Mouse (Mus musculus): ENCODE results near the gene Pitpnc1. TPM values are rescaled to one million over a fixed set of nuclear protein-coding genes. Genes with fewer than 3 reads are reported as not detected.

Gene Pitpnc1
- polyA plus RNA-seq, 1 experiment from 2014 or later = 26.8 TPM

GRCm38 (mm10) chr11:107417041-107417583 lies 53.4 kb downstream of the Pitpnc1 start:
- Histone ChIP-seq H3K4me2 (replicated peaks; ENCODE audit: low read depth, low read length) (no peak overlapping the region), H3K9ac (ENCODE audit: low read depth, low read length) (no peak overlapping the region), H3K27me3 (ENCODE audit: control insufficient read depth, insufficient read depth, low read length) (no peaks in the 10 kb centered on the region), H3K4me3 (ENCODE audit: low read depth, low read length) (no peak overlapping the region), H3K4me1 (replicated peaks; ENCODE audit: control insufficient read depth, insufficient read depth, low read length) (peaks cover 3% of the 10 kb centered on the region), H3K27ac (ENCODE audit: low read depth, low read length) (peak overlapping the region; percentile 3), H3K36me3 (ENCODE audit: control insufficient read depth, insufficient read depth, low read length) (no peaks in the 10 kb centered on the region), H3K9me3 (ENCODE audit: control insufficient read depth, low read length) (no peaks in the 10 kb centered on the region)
- WGBS = 56% methylated on average over 14 of the region's 14 CpGs
- peak; percentile 22 for DNase-seq (ENCODE audit: low spot score)
- peak; percentile 46; the same call in 1 of the 2 replicates for ATAC-seq (ENCODE audit: low FRiP score)

- Histone ChIP-seq H3K9me3 (ENCODE audit: control insufficient read depth, low read length) (no peaks in the 10 kb centered on the region), H3K4me3 (ENCODE audit: low read depth, low read length) (no peak overlapping the region), H3K9ac (ENCODE audit: low read depth, low read length) (0 out of 2 replicates have a peak overlapping the region, but pooled peaks have one; percentile 32), H3K27me3 (ENCODE audit: control insufficient read depth, insufficient read depth, low read length) (no peaks in the 10 kb centered on the region), H3K27ac (ENCODE audit: low read depth, low read length) (peak overlapping the region; percentile 73), H3K4me1 (replicated peaks; ENCODE audit: control insufficient read depth, insufficient read depth, low read length) (peaks cover 3% of the 10 kb centered on the region), H3K36me3 (ENCODE audit: control insufficient read depth, insufficient read depth, low read length) (no peaks in the 10 kb centered on the region), H3K4me2 (replicated peaks; ENCODE audit: low read depth, low read length) (0 out of 2 replicates have a peak overlapping the region, but pooled peaks have one; percentile 6)
- ATAC-seq (ENCODE audit: low FRiP score) (peak; percentile 68), DNase-seq (ENCODE audit: low spot score) (peak; percentile 68)
- WGBS = 9% methylated on average over 4 of the region's 4 CpGs
These were observed 54.0 kb downstream of the Pitpnc1 start for GRCm38 (mm10) chr11:107416561-107416926.

- H3K36me3 ChIP-seq (ENCODE audit: control insufficient read depth, insufficient read depth, low read length) = no peaks in the 10 kb centered on the region
- H3K9me3 ChIP-seq (ENCODE audit: control insufficient read depth, low read length) = no peaks in the 10 kb centered on the region
- DNase-seq (ENCODE audit: low spot score) = no peak
- H3K27me3 ChIP-seq (ENCODE audit: control insufficient read depth, insufficient read depth, low read length) = no peaks in the 10 kb centered on the region
- H3K9ac ChIP-seq (ENCODE audit: low read depth, low read length) = 0 out of 2 replicates have a peak overlapping the region, but pooled peaks have one; percentile 32
- ATAC-seq (ENCODE audit: low FRiP score) = no peak
- peak overlapping the region; percentile 73 for H3K27ac ChIP-seq (ENCODE audit: low read depth, low read length)
- WGBS = 38% methylated on average over 10 of the region's 10 CpGs
- H3K4me1 ChIP-seq (replicated peaks; ENCODE audit: control insufficient read depth, insufficient read depth, low read length) = peaks cover 3% of the 10 kb centered on the region
- 0 out of 2 replicates have a peak overlapping the region, but pooled peaks have one; percentile 6 for H3K4me2 ChIP-seq (replicated peaks; ENCODE audit: low read depth, low read length)
- H3K4me3 ChIP-seq (ENCODE audit: low read depth, low read length) = no peak overlapping the region
These were observed 54.5 kb downstream of the Pitpnc1 start for GRCm38 (mm10) chr11:107415901-107416560.

- Histone ChIP-seq H3K4me2 (replicated peaks; ENCODE audit: low read depth, low read length) (no peak overlapping the region), H3K27ac (ENCODE audit: low read depth, low read length) (0 out of 2 replicates have a peak overlapping the region, but pooled peaks have one; percentile 7), H3K9me3 (ENCODE audit: control insufficient read depth, low read length) (no peaks in the 10 kb centered on the region), H3K27me3 (ENCODE audit: control insufficient read depth, insufficient read depth, low read length) (no peaks in the 10 kb centered on the region), H3K36me3 (ENCODE audit: control insufficient read depth, insufficient read depth, low read length) (no peaks in the 10 kb centered on the region), H3K4me3 (ENCODE audit: low read depth, low read length) (no peak overlapping the region), H3K9ac (ENCODE audit: low read depth, low read length) (no peak overlapping the region), H3K4me1 (replicated peaks; ENCODE audit: control insufficient read depth, insufficient read depth, low read length) (peaks cover 3% of the 10 kb centered on the region)
- 78% methylated on average over 11 of the region's 11 CpGs for WGBS
- DNase-seq (ENCODE audit: low spot score) = no peak
- ATAC-seq (ENCODE audit: low FRiP score) = no peak
These were observed 55.3 kb downstream of the Pitpnc1 start for GRCm38 (mm10) chr11:107414996-107415747.

- Histone ChIP-seq H3K4me3 (ENCODE audit: low read depth, low read length) (no peak overlapping the region), H3K4me1 (replicated peaks; ENCODE audit: control insufficient read depth, insufficient read depth, low read length) (peaks cover 3% of the 10 kb centered on the region), H3K27me3 (ENCODE audit: control insufficient read depth, insufficient read depth, low read length) (no peaks in the 10 kb centered on the region), H3K9ac (ENCODE audit: low read depth, low read length) (no peak overlapping the region), H3K9me3 (ENCODE audit: control insufficient read depth, low read length) (no peaks in the 10 kb centered on the region), H3K27ac (ENCODE audit: low read depth, low read length) (peak overlapping the region; percentile 51), H3K36me3 (ENCODE audit: control insufficient read depth, insufficient read depth, low read length) (no peaks in the 10 kb centered on the region), H3K4me2 (replicated peaks; ENCODE audit: low read depth, low read length) (peak overlapping the region; percentile 36)
- WGBS = under 1% methylated on average over 14 of the region's 14 CpGs
- ATAC-seq (ENCODE audit: low FRiP score) (peak; percentile 61), DNase-seq (ENCODE audit: low spot score) (peak; percentile 72)
These were observed 57.2 kb downstream of the Pitpnc1 start for GRCm38 (mm10) chr11:107413251-107413655.

- no peak overlapping the region for H3K9ac ChIP-seq (ENCODE audit: low read depth, low read length)
- WGBS = 95% methylated on average over 4 of the region's 4 CpGs
- ATAC-seq (ENCODE audit: low FRiP score) (no peak), DNase-seq (ENCODE audit: low spot score) (no peak)
- H3K9me3 ChIP-seq (ENCODE audit: control insufficient read depth, low read length) = no peaks in the 10 kb centered on the region
- no peaks in the 10 kb centered on the region for H3K36me3 ChIP-seq (ENCODE audit: control insufficient read depth, insufficient read depth, low read length)
- no peak overlapping the region for H3K27ac ChIP-seq (ENCODE audit: low read depth, low read length)
- H3K4me2 ChIP-seq (replicated peaks; ENCODE audit: low read depth, low read length) = no peak overlapping the region
- H3K4me1 ChIP-seq (replicated peaks; ENCODE audit: control insufficient read depth, insufficient read depth, low read length) = peaks cover 3% of the 10 kb centered on the region
- no peaks in the 10 kb centered on the region for H3K27me3 ChIP-seq (ENCODE audit: control insufficient read depth, insufficient read depth, low read length)
- no peak overlapping the region for H3K4me3 ChIP-seq (ENCODE audit: low read depth, low read length)
These were observed 58.4 kb downstream of the Pitpnc1 start for GRCm38 (mm10) chr11:107412128-107412527.

GRCm38 (mm10) chr11:107411576-107411975 lies 58.9 kb downstream of the Pitpnc1 start:
- Histone ChIP-seq H3K36me3 (ENCODE audit: control insufficient read depth, insufficient read depth, low read length) (no peaks in the 10 kb centered on the region), H3K9me3 (ENCODE audit: control insufficient read depth, low read length) (no peaks in the 10 kb centered on the region), H3K27ac (ENCODE audit: low read depth, low read length) (no peak overlapping the region), H3K4me2 (replicated peaks; ENCODE audit: low read depth, low read length) (no peak overlapping the region), H3K27me3 (ENCODE audit: control insufficient read depth, insufficient read depth, low read length) (no peaks in the 10 kb centered on the region), H3K4me3 (ENCODE audit: low read depth, low read length) (no peak overlapping the region), H3K4me1 (replicated peaks; ENCODE audit: control insufficient read depth, insufficient read depth, low read length) (peaks cover 3% of the 10 kb centered on the region), H3K9ac (ENCODE audit: low read depth, low read length) (no peak overlapping the region)
- no peak for DNase-seq (ENCODE audit: low spot score)
- 83% methylated on average over 9 of the region's 9 CpGs for WGBS
- ATAC-seq (ENCODE audit: low FRiP score) = no peak

- H3K9me3 ChIP-seq (ENCODE audit: control insufficient read depth, low read length) = no peaks in the 10 kb centered on the region
- no peak overlapping the region for H3K4me3 ChIP-seq (ENCODE audit: low read depth, low read length)
- no peaks in the 10 kb centered on the region for H3K27me3 ChIP-seq (ENCODE audit: control insufficient read depth, insufficient read depth, low read length)
- no peak for ATAC-seq (ENCODE audit: low FRiP score)
- no peak for DNase-seq (ENCODE audit: low spot score)
- H3K27ac ChIP-seq (ENCODE audit: low read depth, low read length) = no peak overlapping the region
- 82% methylated on average over 7 of the region's 7 CpGs for WGBS
- H3K36me3 ChIP-seq (ENCODE audit: control insufficient read depth, insufficient read depth, low read length) = no peaks in the 10 kb centered on the region
- H3K4me2 ChIP-seq (replicated peaks; ENCODE audit: low read depth, low read length) = no peak overlapping the region
- H3K9ac ChIP-seq (ENCODE audit: low read depth, low read length) = no peak overlapping the region
- no peaks in the 10 kb centered on the region; the same call in 1 of the 2 replicates for H3K4me1 ChIP-seq (replicated peaks; ENCODE audit: control insufficient read depth, insufficient read depth, low read length)
These were observed 59.7 kb downstream of the Pitpnc1 start for GRCm38 (mm10) chr11:107410804-107411203.

All from hindbrain, embryonic 11.5 days (tissue).